Mouse (Mus musculus): ENCODE data around the gene Chmp4b.

Gene Chmp4b

GRCm38 (mm10) chr2:154684901-154685470 is 33.5 kb downstream of the Chmp4b start:
- DNase-seq, result no peak

- DNase-seq, result no peak
Observed at GRCm38 (mm10) chr2:154685772-154686171, 34.3 kb downstream of the Chmp4b start.

GRCm38 (mm10) chr2:154686819-154687218 is 35.3 kb downstream of the Chmp4b start:
- no peak for DNase-seq

GRCm38 (mm10) chr2:154689391-154689790 is 37.9 kb downstream of the Chmp4b start:
- no peak for DNase-seq

GRCm38 (mm10) chr2:154690959-154691358 is 39.5 kb downstream of the Chmp4b start:
- no peak for DNase-seq

GRCm38 (mm10) chr2:154693186-154693940 is 41.9 kb downstream of the Chmp4b start:
- DNase-seq, result no peak

GRCm38 (mm10) chr2:154693941-154694256 is 42.4 kb downstream of the Chmp4b start:
- DNase-seq, result no peak

GRCm38 (mm10) chr2:154695690-154696089 is 44.2 kb downstream of the Chmp4b start:
- no peak for DNase-seq

GRCm38 (mm10) chr2:154696660-154697059 is 45.2 kb downstream of the Chmp4b start:
- no peak for DNase-seq

GRCm38 (mm10) chr2:154699360-154699759 is 47.9 kb downstream of the Chmp4b start:
- no peak for DNase-seq

- DNase-seq, result no peak
Observed at GRCm38 (mm10) chr2:154700177-154700576, 48.7 kb downstream of the Chmp4b start.

- peak in 1 of 2 experiments; percentile 10 for DNase-seq
Observed at GRCm38 (mm10) chr2:154702637-154703315, 51.3 kb downstream of the Chmp4b start.

GRCm38 (mm10) chr2:154706526-154707280 is 55.2 kb downstream of the Chmp4b start:
- DNase-seq, result no peak

- no peak for DNase-seq
Observed at GRCm38 (mm10) chr2:154707284-154707683, 55.8 kb downstream of the Chmp4b start.

- DNase-seq, result no peak
Observed at GRCm38 (mm10) chr2:154707830-154708385, 56.4 kb downstream of the Chmp4b start.

- no peak for DNase-seq
Observed at GRCm38 (mm10) chr2:154711701-154712100, 60.2 kb downstream of the Chmp4b start.

- peak; percentile 15 to 19 for DNase-seq
Observed at GRCm38 (mm10) chr2:154712271-154712677, 60.8 kb downstream of the Chmp4b start.

GRCm38 (mm10) chr2:154713083-154713482 is 61.6 kb downstream of the Chmp4b start:
- no peak for DNase-seq

GRCm38 (mm10) chr2:154713964-154714363 is 62.5 kb downstream of the Chmp4b start:
- DNase-seq, result no peak

GRCm38 (mm10) chr2:154716586-154716985 is 65.1 kb downstream of the Chmp4b start:
- DNase-seq, result no peak

- DNase-seq, result no peak
Observed at GRCm38 (mm10) chr2:154717081-154717480, 65.6 kb downstream of the Chmp4b start.

GRCm38 (mm10) chr2:154718855-154719556 is 67.5 kb downstream of the Chmp4b start:
- DNase-seq, result no peak

Measured in thymus, adult 18-20 months (tissue).